Mouse (Mus musculus): ENCODE data around the gene Olfr370.
A peak's percentile ranks its signal among the peaks of the same experiment; 100 is the strongest.

Gene Olfr370

GRCm38 (mm10) chr8:83576516-83576895 is 40.9 kb downstream of the Olfr370 start:
- peak; percentile 4 for DNase-seq

GRCm38 (mm10) chr8:83576921-83577320 is 41.3 kb downstream of the Olfr370 start:
- peak; percentile 23 for DNase-seq

GRCm38 (mm10) chr8:83577384-83577791 is 41.8 kb downstream of the Olfr370 start:
- DNase-seq: peak; percentile 39

GRCm38 (mm10) chr8:83578131-83579055 is 42.8 kb downstream of the Olfr370 start:
- peak; percentile 19 for DNase-seq

- peak; percentile 7 for DNase-seq
Measured at GRCm38 (mm10) chr8:83579676-83580075, 44.1 kb downstream of the Olfr370 start.

- peak; percentile 31 for DNase-seq
Measured at GRCm38 (mm10) chr8:83580826-83581225, 45.2 kb downstream of the Olfr370 start.

- DNase-seq: peak; percentile 50
Measured at GRCm38 (mm10) chr8:83582226-83582625, 46.6 kb downstream of the Olfr370 start.

- DNase-seq: peak; percentile 12
Measured at GRCm38 (mm10) chr8:83583236-83583635, 47.7 kb downstream of the Olfr370 start.

- peak; percentile 53 for DNase-seq
Measured at GRCm38 (mm10) chr8:83584771-83585170, 49.2 kb downstream of the Olfr370 start.

GRCm38 (mm10) chr8:83585333-83585732 is 49.8 kb downstream of the Olfr370 start:
- DNase-seq: peak; percentile 73

GRCm38 (mm10) chr8:83587644-83588043 is 52.1 kb downstream of the Olfr370 start:
- no peak for DNase-seq

- no peak for DNase-seq
Measured at GRCm38 (mm10) chr8:83588886-83589285, 53.3 kb downstream of the Olfr370 start.

GRCm38 (mm10) chr8:83590488-83591023 is 55.0 kb downstream of the Olfr370 start:
- no peak for DNase-seq

- no peak for DNase-seq
Measured at GRCm38 (mm10) chr8:83592682-83593081, 57.1 kb downstream of the Olfr370 start.

- no peak for DNase-seq
Measured at GRCm38 (mm10) chr8:83593325-83594166, 58.0 kb downstream of the Olfr370 start.

GRCm38 (mm10) chr8:83594167-83595049 is 58.8 kb downstream of the Olfr370 start:
- DNase-seq: peak; percentile 99

Data from cerebellum, adult 9-11 months (tissue).